Mouse (Mus musculus) ES-E14 (cell line): ENCODE results near the gene Olfr694.

ENCODE experiments used
- CHD2 ChIP-seq: IDR thresholded peaks from 2 replicates; pipeline ENCODE4 v1.6.1; 2014; ENCODE audit warnings: mild to moderate bottlenecking, low read depth, low read length, inconsistent platforms
- HCFC1 ChIP-seq: IDR thresholded peaks from 2 replicates; pipeline ENCODE4 v1.6.1; 2012; ENCODE audit warnings: low read length, inconsistent platforms, borderline replicate concordance; ENCODE audit not compliant: insufficient read depth
- MAFK ChIP-seq: IDR thresholded peaks from 2 replicates; pipeline ENCODE4 v1.6.1; 2014; ENCODE audit warnings: mild to moderate bottlenecking, low read depth, low read length, inconsistent platforms; ENCODE audit not compliant: insufficient read depth
- ZC3H11A ChIP-seq: IDR thresholded peaks from 2 replicates; pipeline ENCODE4 v1.6.1; 2012; ENCODE audit warnings: low read depth, mild to moderate bottlenecking, inconsistent platforms, low read length, borderline replicate concordance

- TF ChIP-seq ZC3H11A, result no peak
- TF ChIP-seq CHD2, result no peak
- no peak for TF ChIP-seq MAFK
- no peak for TF ChIP-seq HCFC1
Measured at GRCm38 (mm10) chr7:106652344-106652652, 39.3 kb downstream of the Olfr694 start.
